Mouse (Mus musculus) intestine, embryonic 15.5 days (tissue): ENCODE measurements around the gene Gm20388. TPM values are rescaled to one million over a fixed set of nuclear protein-coding genes. Genes with fewer than 3 reads are reported as not detected.

ENCODE experiments used
- ATAC-seq: fragments of 200-750 bp; cut with Nextera tagmentation; 2 replicates; pipeline ENCODE4 v1.8.0; 2017; ENCODE audit warnings: moderate TSS enrichment, moderate library complexity
- H3K27ac ChIP-seq: fragments of 300-500 bp; sonication (generic); 2 replicates; pipeline ENCODE4 v1.5.1; 2015; ENCODE audit warnings: mild to moderate bottlenecking, inconsistent platforms
- H3K27me3 ChIP-seq: fragments of 300-500 bp; sonication (generic); replicated peaks from 2 replicates; pipeline ENCODE4 v1.6.1; 2015; ENCODE audit warnings: inconsistent platforms
- H3K36me3 ChIP-seq: fragments of 300-500 bp; sonication (generic); 2 replicates; pipeline ENCODE4 v1.6.1; 2015; ENCODE audit warnings: inconsistent platforms
- H3K4me1 ChIP-seq: fragments of 300-500 bp; sonication (generic); replicated peaks from 2 replicates; pipeline ENCODE4 v1.6.1; 2015; ENCODE audit warnings: inconsistent platforms
- H3K4me2 ChIP-seq: fragments of 300-500 bp; sonication (generic); replicated peaks from 2 replicates; pipeline ENCODE4 v1.6.1; 2015; ENCODE audit warnings: mild to moderate bottlenecking, inconsistent platforms
- H3K4me3 ChIP-seq: fragments of 300-500 bp; sonication (generic); replicated peaks from 2 replicates; pipeline ENCODE4 v1.5.1; 2015; ENCODE audit warnings: inconsistent platforms
- H3K9ac ChIP-seq: fragments of 300-500 bp; sonication (generic); 2 replicates; pipeline ENCODE4 v1.6.1; 2015; ENCODE audit warnings: inconsistent platforms
- H3K9me3 ChIP-seq: fragments of 300-500 bp; sonication (generic); 2 replicates; pipeline ENCODE4 v1.6.1; 2016; ENCODE audit warnings: inconsistent platforms
- WGBS: fragments of 180-500 bp; shearing (Covaris S2); methylation state at CpG from one replicate; pipeline ENCODE4 v1.1.7; 2015; 5-methylcytosine and 5-hydroxymethylcytosine counted together
- polyA plus RNA-seq: library from polyadenylated mRNA; unstranded; fragments of >200 nt; fragmentation: Nextera tagmentation; extraction: Ambion mirVana; gene quantifications from 2 replicates; pipeline ENCODE4 v1.2.1, GENCODE M21; 2015

Gm20388 gene
- polyA plus RNA-seq, 1 experiment from 2014 or later = not detected

- peaks cover 28% of the 10 kb centered on the region for H3K4me1 ChIP-seq
- H3K9me3 ChIP-seq = no peaks in the 10 kb centered on the region
- no peak overlapping the region for H3K4me3 ChIP-seq
- H3K36me3 ChIP-seq = no peaks in the 10 kb centered on the region
- WGBS = 84% methylated on average over 11 of the region's 11 CpGs
- no peak overlapping the region for H3K9ac ChIP-seq
- H3K4me2 ChIP-seq = no peak overlapping the region
- no peak for ATAC-seq
- no peak overlapping the region for H3K27ac ChIP-seq
- H3K27me3 ChIP-seq = no peaks in the 10 kb centered on the region
These were observed 568.1 kb downstream of the Gm20388 start for GRCm38 (mm10) chr8:120478754-120479153.

DNA sequence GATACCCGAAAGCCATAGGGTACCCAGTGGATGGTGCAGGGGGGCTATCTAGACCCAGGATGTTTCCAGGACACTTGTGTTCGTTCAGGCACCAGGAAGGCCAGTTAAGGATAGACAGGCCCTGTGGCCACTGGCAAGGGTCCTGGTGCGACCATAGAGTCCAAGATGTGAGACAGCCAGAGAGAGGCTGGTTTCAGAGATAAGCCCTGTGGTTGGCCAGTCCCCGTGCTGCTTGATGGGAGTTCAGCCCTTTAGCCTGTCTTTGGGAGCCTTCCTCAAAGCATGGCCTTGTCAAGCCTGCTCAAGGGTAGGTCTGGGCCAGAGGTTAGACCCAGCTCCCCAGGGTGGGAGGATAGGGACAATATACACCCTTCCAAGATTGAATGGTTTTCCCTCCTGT, 569.0 kb downstream of the Gm20388 start:
- no peaks in the 10 kb centered on the region for H3K27me3 ChIP-seq
- H3K4me2 ChIP-seq = no peak overlapping the region
- no peak overlapping the region for H3K27ac ChIP-seq
- H3K36me3 ChIP-seq = no peaks in the 10 kb centered on the region
- H3K4me1 ChIP-seq = peaks cover 30% of the 10 kb centered on the region
- H3K4me3 ChIP-seq = no peak overlapping the region
- no peak for ATAC-seq
- no peaks in the 10 kb centered on the region for H3K9me3 ChIP-seq
- 83% methylated on average over 4 of the region's 4 CpGs for WGBS
- H3K9ac ChIP-seq = no peak overlapping the region

- ATAC-seq = no peak
- H3K4me2 ChIP-seq = no peak overlapping the region
- no peaks in the 10 kb centered on the region for H3K9me3 ChIP-seq
- no peaks in the 10 kb centered on the region for H3K36me3 ChIP-seq
- WGBS = 80% methylated on average over 9 of the region's 9 CpGs
- no peaks in the 10 kb centered on the region for H3K27me3 ChIP-seq
- no peak overlapping the region for H3K4me3 ChIP-seq
- no peak overlapping the region for H3K27ac ChIP-seq
- peaks cover 28% of the 10 kb centered on the region for H3K4me1 ChIP-seq
- no peak overlapping the region for H3K9ac ChIP-seq
These were observed 571.5 kb downstream of the Gm20388 start for GRCm38 (mm10) chr8:120482015-120482689.

DNA sequence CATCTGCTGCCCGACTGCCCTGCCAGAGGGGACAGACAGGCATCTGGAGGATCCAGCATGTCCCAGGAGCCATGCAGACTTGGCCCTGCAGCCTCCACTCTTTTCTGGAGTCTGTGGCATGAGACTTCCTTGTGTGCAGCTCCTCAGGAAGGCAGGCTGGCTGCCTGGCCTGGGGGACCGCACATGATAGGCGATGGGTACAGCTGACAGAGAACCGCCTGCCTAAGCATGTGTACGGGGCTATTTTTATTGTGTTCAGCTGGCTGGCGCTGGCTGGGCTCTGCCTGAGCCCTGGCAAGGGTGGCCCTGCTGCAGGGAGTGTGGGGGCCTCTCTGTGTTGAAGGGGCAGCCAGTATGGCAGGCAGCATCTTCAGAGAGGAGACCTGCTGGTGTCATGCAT, 573.8 kb downstream of the Gm20388 start:
- Histone ChIP-seq H3K27me3 (no peaks in the 10 kb centered on the region; the same call in 1 of the 2 replicates), H3K27ac (no peak overlapping the region), H3K4me3 (no peak overlapping the region), H3K9ac (no peak overlapping the region), H3K9me3 (no peaks in the 10 kb centered on the region), H3K4me1 (peaks cover 39% of the 10 kb centered on the region), H3K36me3 (no peaks in the 10 kb centered on the region), H3K4me2 (no peak overlapping the region)
- no peak for ATAC-seq
- 72% methylated on average over 6 of the region's 6 CpGs for WGBS

GRCm38 (mm10) chr8:120485116-120485515, 574.5 kb downstream of the Gm20388 start:
- H3K4me3 ChIP-seq = no peak overlapping the region
- no peak overlapping the region for H3K4me2 ChIP-seq
- 48% methylated on average over 6 of the region's 6 CpGs for WGBS
- no peak overlapping the region for H3K9ac ChIP-seq
- H3K27me3 ChIP-seq = no peaks in the 10 kb centered on the region; the same call in 1 of the 2 replicates
- H3K4me1 ChIP-seq = peaks cover 46% of the 10 kb centered on the region
- no peaks in the 10 kb centered on the region for H3K9me3 ChIP-seq
- H3K27ac ChIP-seq = no peak overlapping the region; the same call in 1 of the 2 replicates
- no peaks in the 10 kb centered on the region for H3K36me3 ChIP-seq
- ATAC-seq = no peak

DNA sequence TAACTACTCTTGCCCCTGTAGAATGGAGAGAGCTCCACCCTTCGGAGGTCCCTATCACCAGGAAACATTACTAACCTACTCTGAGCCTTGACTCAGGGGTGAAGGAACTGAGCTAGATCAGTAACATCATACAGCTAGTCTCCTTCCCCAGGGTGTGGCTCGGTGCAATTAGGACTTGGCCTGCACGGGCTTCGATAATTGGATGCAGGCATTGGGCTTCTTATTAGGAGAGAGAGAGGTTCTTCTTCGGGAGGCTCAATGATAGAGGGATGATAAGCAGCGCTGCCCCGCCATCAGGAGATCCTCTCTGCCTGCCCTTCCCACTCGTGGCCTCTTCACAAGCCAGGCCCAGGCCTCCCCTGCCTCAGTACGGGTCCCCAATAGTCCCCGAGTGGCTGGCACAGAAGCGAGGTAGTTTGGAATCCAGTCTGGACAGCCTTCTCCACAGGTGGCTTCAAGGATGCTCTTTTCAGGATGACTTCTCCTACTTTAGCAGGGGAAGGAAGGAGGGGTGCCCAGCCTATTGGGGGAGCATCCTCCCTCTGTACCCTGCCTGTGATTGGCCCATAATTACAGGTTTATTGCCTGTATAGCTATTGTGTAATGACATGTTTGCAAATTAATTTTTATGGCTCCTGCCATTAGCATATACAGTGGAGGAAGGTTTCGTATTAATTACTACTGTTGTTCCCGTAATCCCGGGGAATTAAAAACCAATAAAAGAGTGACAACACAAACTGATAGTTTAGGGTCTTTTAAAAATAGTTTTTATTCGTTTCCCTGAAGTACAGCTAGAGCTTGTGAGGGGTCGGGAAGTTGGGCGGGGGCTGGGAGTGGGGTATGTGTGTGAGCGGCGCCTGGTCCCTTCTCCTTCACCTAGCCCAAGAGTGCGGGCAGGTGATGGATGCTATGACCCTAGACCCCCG, 575.2 kb downstream of the Gm20388 start:
- Histone ChIP-seq H3K4me2 (peak overlapping the region; percentile 98), H3K27me3 (no peaks in the 10 kb centered on the region; the same call in 1 of the 2 replicates), H3K27ac (peak overlapping the region; percentile 96), H3K4me3 (no peak overlapping the region), H3K9me3 (no peaks in the 10 kb centered on the region), H3K4me1 (peaks cover 52% of the 10 kb centered on the region), H3K36me3 (no peaks in the 10 kb centered on the region), H3K9ac (no peak overlapping the region)
- ATAC-seq = no peak
- 46% methylated on average over 21 of the region's 21 CpGs for WGBS

DNA sequence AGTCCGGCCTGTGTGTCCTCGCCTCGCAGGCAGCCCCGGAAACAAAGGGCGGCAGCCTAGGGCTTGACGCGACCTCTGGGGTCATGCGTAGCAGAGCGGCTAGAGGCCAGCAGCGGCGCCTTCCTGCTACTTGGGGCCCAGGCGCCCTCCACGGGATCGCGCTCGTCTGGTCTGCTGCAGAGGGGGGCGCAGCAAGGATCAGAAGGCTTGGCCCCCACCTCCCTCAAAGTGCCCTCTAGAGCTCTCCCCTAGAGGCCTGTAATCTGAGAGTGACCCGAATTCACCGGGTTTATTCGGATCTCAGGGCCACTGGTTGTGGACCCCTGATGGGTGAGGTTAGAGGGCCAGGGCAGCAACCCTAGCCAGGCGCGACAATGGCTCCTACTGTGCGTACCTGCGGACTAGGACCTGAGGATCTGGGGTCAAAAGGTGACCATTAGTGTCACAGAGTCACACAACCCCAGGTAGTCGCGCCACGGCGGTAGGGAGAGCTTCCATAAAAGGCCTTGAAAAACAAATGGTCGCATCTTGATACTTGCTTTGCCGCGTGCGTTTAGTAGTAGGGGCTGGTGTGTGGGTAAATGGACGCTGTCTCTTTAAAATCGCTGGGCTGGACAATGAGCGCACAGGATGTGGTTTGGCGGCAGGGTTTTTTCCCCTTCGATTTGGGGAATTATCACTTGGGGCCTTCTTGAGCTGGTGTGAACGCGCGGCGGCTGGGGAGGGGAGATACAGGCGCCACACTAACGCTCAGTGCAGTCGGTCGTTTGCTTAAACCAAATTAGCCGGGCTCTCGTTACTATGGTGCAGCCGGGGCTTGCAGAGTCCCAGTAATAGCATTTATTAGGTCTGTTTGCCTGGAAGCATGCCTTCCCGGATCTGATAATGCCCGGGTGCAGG, 576.1 kb downstream of the Gm20388 start:
- peak overlapping the region; percentile 98 for H3K4me2 ChIP-seq
- H3K4me1 ChIP-seq = peaks cover 61% of the 10 kb centered on the region
- peak; percentile 9 for ATAC-seq
- 13% methylated on average over 50 of the region's 50 CpGs for WGBS
- peak overlapping the region; percentile 96 for H3K27ac ChIP-seq
- H3K9ac ChIP-seq = peak overlapping the region; percentile 83
- H3K27me3 ChIP-seq = no peaks in the 10 kb centered on the region; the same call in 1 of the 2 replicates
- H3K9me3 ChIP-seq = no peaks in the 10 kb centered on the region
- peak overlapping the region; percentile 78 for H3K4me3 ChIP-seq
- H3K36me3 ChIP-seq = no peaks in the 10 kb centered on the region

DNA sequence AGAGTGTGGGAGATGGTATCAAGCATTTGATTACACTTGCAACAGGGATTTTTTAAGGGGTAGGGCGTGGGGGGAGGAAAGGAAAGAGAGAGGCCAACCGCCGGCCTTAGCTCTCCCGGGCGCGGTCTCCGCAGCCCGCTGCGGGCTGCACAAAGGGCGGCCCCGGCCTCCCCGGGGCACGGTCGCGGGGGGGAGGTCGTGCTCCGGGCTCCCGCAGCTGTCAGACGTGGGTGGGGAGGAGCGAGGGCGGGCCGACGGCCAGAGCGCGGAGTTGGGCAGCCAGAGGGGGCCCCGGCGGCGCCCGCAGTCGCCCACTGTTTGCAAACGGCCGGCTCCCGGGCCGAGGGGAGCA, 576.7 kb downstream of the Gm20388 start:
- Histone ChIP-seq H3K4me2 (peak overlapping the region; percentile 98), H3K4me1 (peaks cover 67% of the 10 kb centered on the region), H3K36me3 (no peaks in the 10 kb centered on the region), H3K4me3 (peak overlapping the region; percentile 78), H3K9me3 (no peaks in the 10 kb centered on the region), H3K9ac (peak overlapping the region; percentile 83), H3K27me3 (no peaks in the 10 kb centered on the region; the same call in 1 of the 2 replicates), H3K27ac (peak overlapping the region; percentile 96)
- WGBS = 1% methylated on average over 34 of the region's 34 CpGs
- peak; percentile 14 for ATAC-seq

DNA sequence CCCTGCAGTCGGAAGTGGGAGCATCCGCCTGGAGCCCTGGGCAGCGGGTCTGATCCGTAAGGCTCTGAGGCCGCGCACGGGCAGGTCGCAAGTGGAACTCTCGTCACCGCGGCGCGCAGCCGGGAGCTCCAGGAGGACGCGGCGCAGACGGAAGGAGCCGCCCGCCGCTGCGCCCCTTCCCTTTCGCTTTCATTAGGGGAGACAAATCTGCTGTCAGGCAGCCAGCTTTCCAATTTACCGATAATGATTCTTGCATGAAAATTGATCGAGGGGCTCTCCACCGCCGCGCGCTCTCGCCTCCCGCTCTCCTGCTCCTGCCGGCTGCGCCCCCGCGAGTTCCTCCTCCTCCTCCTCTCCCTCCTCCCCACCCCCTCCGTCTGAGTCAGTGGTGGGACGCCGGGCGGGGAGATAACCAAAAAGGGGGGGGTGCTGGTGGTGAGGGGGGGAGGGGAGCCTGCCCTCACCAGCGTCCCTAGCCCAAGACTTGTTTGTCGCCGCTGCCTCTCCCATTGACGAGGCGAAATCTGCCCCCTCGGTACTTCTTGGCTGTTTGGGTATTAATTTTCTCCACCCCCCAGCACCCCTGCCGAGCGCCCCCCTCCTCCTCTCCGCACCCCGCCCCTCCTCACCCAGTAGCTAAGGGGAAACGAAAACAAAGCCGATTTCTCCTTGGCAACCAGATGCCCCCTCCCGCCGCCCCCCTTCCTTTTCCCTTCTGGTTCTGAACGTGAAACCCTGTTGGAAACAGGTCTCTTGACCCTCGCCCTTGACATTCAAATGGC, 577.3 kb downstream of the Gm20388 start:
- no peaks in the 10 kb centered on the region for H3K36me3 ChIP-seq
- ATAC-seq = peak; percentile 14
- no peaks in the 10 kb centered on the region; the same call in 1 of the 2 replicates for H3K27me3 ChIP-seq
- peak overlapping the region; percentile 83 for H3K9ac ChIP-seq
- H3K4me2 ChIP-seq = peak overlapping the region; percentile 98
- peak overlapping the region; percentile 96 for H3K27ac ChIP-seq
- H3K4me3 ChIP-seq = peak overlapping the region; percentile 78
- H3K9me3 ChIP-seq = no peaks in the 10 kb centered on the region
- H3K4me1 ChIP-seq = peaks cover 73% of the 10 kb centered on the region
- under 1% methylated on average over 52 of the region's 55 CpGs for WGBS

- Histone ChIP-seq H3K9me3 (no peaks in the 10 kb centered on the region), H3K27ac (peak overlapping the region; percentile 96), H3K4me3 (peak overlapping the region; percentile 78), H3K4me2 (peak overlapping the region; percentile 98), H3K27me3 (no peaks in the 10 kb centered on the region; the same call in 1 of the 2 replicates), H3K9ac (peak overlapping the region; percentile 83), H3K36me3 (no peaks in the 10 kb centered on the region), H3K4me1 (peaks cover 81% of the 10 kb centered on the region)
- ATAC-seq = no peak
- WGBS = under 1% methylated on average over 25 of the region's 25 CpGs
These were observed 578.0 kb downstream of the Gm20388 start for GRCm38 (mm10) chr8:120488636-120489131.

DNA sequence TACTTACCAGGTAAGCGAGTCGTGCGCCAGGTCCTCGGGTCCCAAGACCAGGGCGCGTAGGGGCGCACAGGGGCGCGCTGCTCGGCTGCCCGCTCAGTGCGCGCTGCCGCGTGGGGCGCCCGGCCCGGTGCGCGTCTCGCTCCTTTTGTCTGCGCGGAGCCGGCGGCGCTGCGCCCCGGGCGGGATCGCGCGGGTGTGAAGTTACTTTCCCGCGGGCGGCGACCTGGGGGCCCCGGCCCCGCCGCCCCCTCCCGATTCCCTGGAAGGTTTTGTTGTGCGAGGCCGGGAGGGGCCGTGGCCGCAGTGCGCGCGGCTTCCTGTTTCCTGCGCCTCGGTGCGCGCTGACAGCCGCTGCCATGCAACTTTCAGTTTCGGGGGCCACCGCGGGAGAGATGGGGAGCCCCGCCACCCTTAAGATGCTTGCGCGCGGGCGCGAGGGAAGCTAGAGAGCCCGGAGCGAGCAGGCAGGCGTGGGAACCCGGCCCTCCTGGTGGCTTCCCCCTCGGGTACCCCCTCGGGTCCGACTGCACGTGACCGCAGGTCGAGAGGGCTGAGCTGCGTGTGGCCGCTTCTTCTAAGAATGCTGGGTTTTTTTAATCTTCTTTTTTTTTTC, 578.6 kb downstream of the Gm20388 start:
- peak overlapping the region; percentile 96 for H3K27ac ChIP-seq
- peak overlapping the region; percentile 83 for H3K9ac ChIP-seq
- H3K27me3 ChIP-seq = no peaks in the 10 kb centered on the region; the same call in 1 of the 2 replicates
- WGBS = under 1% methylated on average over 73 of the region's 73 CpGs
- no peak for ATAC-seq
- H3K9me3 ChIP-seq = no peaks in the 10 kb centered on the region
- H3K4me1 ChIP-seq = peaks cover 84% of the 10 kb centered on the region
- no peaks in the 10 kb centered on the region for H3K36me3 ChIP-seq
- peak overlapping the region; percentile 98 for H3K4me2 ChIP-seq
- H3K4me3 ChIP-seq = peak overlapping the region; percentile 78
